Mouse (Mus musculus) embryonic fibroblast, embryonic 13.5 days (primary cell): ENCODE results near the gene Nsmf. TPM values are rescaled to one million over a fixed set of nuclear protein-coding genes. Genes with fewer than 3 reads are reported as not detected.

Experiments
- H3K27ac ChIP-seq: 2 replicates; pipeline ENCODE4 v1.5.1; 2012; ENCODE audit warnings: low read length, control low read depth, inconsistent platforms; ENCODE audit not compliant: insufficient read depth
- H3K4me1 ChIP-seq: 2 replicates; pipeline ENCODE4 v1.6.1; 2011; ENCODE audit warnings: low read length; ENCODE audit not compliant: control insufficient read depth, insufficient read depth
- H3K4me3 ChIP-seq: 2 replicates; pipeline ENCODE4 v1.5.1; 2011; ENCODE audit warnings: mild to moderate bottlenecking, control low read depth, low read length; ENCODE audit not compliant: insufficient read depth
- CTCF ChIP-seq: IDR thresholded peaks from 2 replicates; pipeline ENCODE4 v1.5.1; 2011; ENCODE audit warnings: mild to moderate bottlenecking, control low read depth, low read length, moderate library complexity, borderline replicate concordance; ENCODE audit not compliant: insufficient read depth
- POLR2A ChIP-seq: IDR thresholded peaks from 2 replicates; pipeline ENCODE4 v1.6.1; 2011; ENCODE audit warnings: low read depth, mild to moderate bottlenecking, control low read depth, low read length, moderate library complexity
- polyA plus RNA-seq: library from polyadenylated mRNA; stranded (reverse); fragments of >200 nt; gene quantifications from 2 replicates; pipeline ENCODE4 v1.2.4, GENCODE M21; 2011; ENCODE audit warnings: low read depth; ENCODE audit not compliant: missing spikeins, insufficient read length

The Nsmf gene
- polyA plus RNA-seq, 1 experiment, result 46.7 TPM

- Histone ChIP-seq H3K27ac (no peak within 1 kb of the TSS), H3K4me1 (no peaks in the 10 kb centered on the region), H3K4me3 (no peak within 1 kb of the TSS)
- TF ChIP-seq POLR2A (no peak), CTCF (no peak)
Observed at GRCm38 (mm10) chr2:25080076-25080475, 25.9 kb downstream of the Nsmf start, which contains the start of gene Entpd8. TSS of gene Entpd8 (plus strand) at chr2:25080304.

DNA sequence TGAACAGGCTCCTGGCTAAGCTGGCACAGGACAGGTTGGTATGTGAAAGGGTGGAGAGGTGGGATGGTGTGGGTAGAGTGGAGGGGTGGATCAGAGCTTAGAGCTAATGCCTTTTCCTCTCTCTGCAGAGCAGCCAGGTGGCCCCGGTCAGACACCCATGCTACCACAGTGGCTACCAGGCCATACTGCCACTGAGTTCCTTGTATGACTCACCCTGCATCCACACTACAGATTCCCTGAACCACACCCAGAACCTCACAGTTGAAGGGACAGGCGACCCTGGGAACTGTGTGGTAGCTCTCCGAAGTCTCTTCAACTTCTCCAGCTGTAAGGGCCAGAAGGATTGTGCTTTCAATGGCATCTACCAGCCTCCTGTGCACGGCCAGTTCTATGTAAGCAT, 29.5 kb downstream of the Nsmf start:
- TF ChIP-seq POLR2A (no peak), CTCF (no peak)
- Histone ChIP-seq H3K27ac (no peak overlapping the region), H3K4me1 (no peaks in the 10 kb centered on the region), H3K4me3 (no peak overlapping the region)

DNA sequence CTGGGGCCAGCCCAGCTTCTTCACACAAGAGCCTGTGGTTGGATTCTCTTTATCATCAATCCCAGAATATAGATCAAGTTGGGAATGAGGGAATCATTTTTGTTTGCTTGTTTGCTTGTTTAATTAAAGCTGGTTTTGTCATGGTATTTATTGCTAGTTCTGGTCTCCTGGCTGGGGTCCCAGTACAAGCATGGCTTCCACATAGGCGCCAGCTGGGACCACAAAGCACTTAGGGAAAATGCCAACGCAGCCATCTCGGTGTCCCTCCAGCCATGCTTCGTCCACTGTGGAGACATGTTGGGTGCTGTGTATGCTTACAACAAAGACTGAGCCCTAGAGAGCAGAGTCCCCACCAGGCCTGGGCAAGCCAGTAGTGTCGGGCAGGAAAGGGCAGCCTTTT, 31.4 kb downstream of the Nsmf start:
- no peak overlapping the region for H3K4me3 ChIP-seq
- TF ChIP-seq CTCF, result no peak
- no peak for TF ChIP-seq POLR2A
- H3K27ac ChIP-seq, result no peak overlapping the region
- no peaks in the 10 kb centered on the region for H3K4me1 ChIP-seq

DNA sequence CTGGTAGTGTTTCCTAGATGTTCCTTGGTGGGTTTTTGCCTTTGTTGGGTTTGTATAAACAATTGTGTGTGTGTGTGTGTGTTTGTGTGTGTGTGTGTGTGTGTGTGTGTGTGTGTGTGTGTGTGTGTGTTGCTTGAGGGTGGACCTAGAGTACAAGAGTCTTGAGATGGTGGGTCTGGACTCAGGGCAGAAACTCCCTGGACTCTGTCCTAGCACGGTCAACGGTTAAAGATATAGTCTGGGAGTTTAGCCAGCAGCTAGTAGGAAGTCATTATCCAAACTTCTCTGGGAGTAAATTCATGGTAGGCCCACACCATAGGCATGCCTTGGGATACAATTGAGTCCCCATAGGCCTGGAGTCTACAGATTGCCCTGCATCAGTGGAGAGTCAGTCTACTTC, 33.7 kb downstream of the Nsmf start:
- no peaks in the 10 kb centered on the region for H3K4me1 ChIP-seq
- TF ChIP-seq POLR2A (no peak), CTCF (no peak)
- H3K4me3 ChIP-seq, result no peak overlapping the region
- no peak overlapping the region for H3K27ac ChIP-seq

DNA sequence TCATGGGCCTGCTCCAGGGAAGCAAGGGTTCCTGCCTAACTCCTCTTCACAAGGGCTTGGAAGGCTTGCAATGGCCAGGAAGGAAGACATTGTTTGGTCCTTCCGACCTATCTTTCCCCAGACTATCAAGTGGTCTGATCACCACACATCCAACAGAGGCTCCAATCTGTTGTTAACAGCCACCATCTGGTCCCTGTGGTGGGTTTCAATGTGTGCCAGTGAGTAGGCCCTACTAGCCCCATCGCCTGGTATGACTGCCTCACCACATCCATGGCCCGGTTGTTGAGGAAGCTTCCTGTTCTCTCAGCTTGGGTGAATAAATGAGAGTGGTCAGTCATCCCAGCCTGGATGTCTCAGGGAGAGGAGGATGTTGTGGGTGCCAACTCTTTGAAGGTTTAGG, 34.5 kb downstream of the Nsmf start:
- no peaks in the 10 kb centered on the region for H3K4me1 ChIP-seq
- H3K4me3 ChIP-seq, result no peak overlapping the region
- TF ChIP-seq CTCF, result no peak
- TF ChIP-seq POLR2A, result no peak
- H3K27ac ChIP-seq, result no peak overlapping the region

- TF ChIP-seq POLR2A (no peak), CTCF (no peak)
- H3K4me3 ChIP-seq, result no peak overlapping the region
- H3K4me1 ChIP-seq, result no peaks in the 10 kb centered on the region
- no peak overlapping the region for H3K27ac ChIP-seq
Observed at GRCm38 (mm10) chr2:25094785-25095108, 40.6 kb downstream of the Nsmf start.

DNA sequence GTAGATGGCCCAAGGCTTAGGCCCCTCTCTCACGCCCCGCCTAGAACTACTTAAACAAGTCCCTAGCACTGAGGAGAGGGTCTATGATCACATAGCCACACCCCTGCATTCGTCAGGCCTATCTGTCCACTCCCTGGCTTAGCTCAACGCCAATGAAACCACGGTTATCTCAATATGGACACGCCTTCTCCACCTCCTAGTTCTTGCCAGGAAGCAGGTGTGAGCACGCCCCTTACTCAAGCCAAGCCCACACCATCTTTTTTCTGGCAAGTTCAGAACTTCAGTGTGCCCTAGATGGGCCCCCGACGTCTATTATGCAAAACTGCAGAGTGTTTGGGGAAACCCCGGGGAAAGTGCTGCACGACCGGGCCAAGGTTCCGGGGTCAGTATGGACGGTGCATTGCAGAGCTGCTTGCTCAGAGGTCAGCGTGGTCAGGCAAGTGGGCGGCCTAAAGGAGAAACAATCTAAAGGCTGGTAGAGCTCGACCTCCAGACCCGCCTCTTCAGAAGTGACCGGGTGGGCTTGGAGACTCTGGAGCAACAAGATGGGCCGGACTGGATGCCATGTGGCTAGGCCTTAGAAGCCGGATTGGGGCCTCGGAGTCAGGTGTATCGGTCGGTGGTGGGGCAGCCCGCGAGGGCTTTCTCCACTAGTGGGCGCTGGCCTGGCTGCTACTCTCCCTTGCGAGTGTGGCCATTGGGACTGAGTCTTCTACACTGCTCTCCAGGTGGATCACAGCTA, 41.1 kb downstream of the Nsmf start, which contains the start of gene Noxa1:
Gene Noxa1, minus strand, starts transcription at position 41 of the 742 bp plus-strand sequence.
- H3K4me1 ChIP-seq, result no peaks in the 10 kb centered on the region
- H3K27ac ChIP-seq, result no peak within 1 kb of the TSS
- TF ChIP-seq CTCF, result no peak
- no peak for TF ChIP-seq POLR2A
- no peak within 1 kb of the TSS for H3K4me3 ChIP-seq

DNA sequence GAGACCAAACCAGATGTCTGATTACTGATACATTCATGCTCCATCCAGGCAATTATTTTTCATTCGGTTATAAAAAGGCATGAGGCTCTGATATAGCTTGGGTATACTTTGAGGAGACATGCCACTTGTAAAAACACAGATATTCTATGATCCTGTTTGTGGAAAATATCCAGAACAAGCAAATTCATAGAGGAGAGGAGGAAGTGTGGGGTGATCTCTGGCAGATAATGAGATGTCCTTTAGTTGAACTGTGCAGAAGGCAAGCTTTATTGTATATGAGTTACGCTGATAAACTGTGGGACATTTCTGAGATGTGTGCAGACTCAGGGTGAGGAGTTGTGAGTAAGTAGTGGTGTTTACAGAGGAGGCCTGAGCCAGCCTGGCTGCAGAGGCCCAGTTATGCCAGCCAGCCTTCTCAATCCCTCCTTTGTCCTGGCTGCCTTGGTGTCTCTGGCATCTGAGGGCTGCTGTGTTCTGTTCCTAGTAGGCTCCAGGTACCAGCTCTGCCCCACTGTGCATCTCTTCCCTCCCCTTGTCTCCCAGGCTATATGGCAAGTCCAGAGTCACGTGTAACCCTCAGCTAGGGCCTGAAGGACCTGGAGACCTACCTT, 44.0 kb downstream of the Nsmf start:
- no peak overlapping the region for H3K27ac ChIP-seq
- no peaks in the 10 kb centered on the region for H3K4me1 ChIP-seq
- H3K4me3 ChIP-seq, result no peak overlapping the region
- TF ChIP-seq POLR2A, result no peak
- no peak for TF ChIP-seq CTCF

- Histone ChIP-seq H3K27ac (no peak overlapping the region), H3K4me3 (no peak overlapping the region), H3K4me1 (no peaks in the 10 kb centered on the region)
- no peak for TF ChIP-seq CTCF
- no peak for TF ChIP-seq POLR2A
Observed at GRCm38 (mm10) chr2:25098956-25099355, 44.8 kb downstream of the Nsmf start.

DNA sequence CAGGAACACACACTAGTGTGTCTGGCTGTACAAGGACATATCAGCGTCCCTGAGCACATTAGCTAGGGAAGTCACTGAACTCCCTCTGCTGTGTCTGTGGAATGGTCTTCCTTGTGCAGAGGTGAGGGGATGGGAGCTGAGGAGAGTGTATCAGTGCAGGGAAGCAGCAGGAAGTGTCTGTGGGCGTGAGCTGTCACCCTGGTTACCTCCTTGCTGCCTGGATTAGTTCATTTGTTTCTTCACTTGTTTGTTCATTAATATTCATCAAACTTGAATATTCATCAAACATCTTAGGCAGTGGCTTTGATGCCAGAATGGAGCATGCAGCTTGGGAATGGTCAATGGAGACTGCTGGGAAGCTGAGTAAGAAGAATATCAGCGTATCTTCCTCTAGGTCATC, 45.5 kb downstream of the Nsmf start:
- no peak overlapping the region for H3K27ac ChIP-seq
- TF ChIP-seq CTCF, result no peak
- TF ChIP-seq POLR2A, result no peak
- H3K4me3 ChIP-seq, result no peak overlapping the region
- no peaks in the 10 kb centered on the region for H3K4me1 ChIP-seq

DNA sequence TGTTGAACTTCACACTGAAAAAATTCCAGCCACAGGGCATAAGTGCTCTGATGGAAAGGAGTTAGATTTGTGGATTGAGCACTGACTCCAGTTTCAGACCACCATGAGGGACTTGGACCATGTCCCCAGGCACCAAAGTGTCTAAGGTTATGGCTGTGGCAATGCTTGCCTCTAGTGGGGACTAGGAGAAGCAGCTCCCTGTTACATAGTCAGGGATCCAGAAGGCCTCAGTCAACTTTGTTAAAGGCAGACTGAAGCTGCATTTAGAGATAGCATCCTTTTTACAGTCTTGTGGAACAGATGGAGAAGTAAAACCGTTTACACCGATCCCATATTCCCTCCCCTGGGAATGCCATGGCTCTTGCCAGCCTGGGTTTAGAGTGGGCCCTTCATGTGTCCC, 50.0 kb downstream of the Nsmf start:
- no peak overlapping the region for H3K4me3 ChIP-seq
- TF ChIP-seq POLR2A, result no peak
- TF ChIP-seq CTCF, result no peak

More for the DNA sequence above, 50.0 kb downstream of the Nsmf start:
- no peaks in the 10 kb centered on the region for H3K4me1 ChIP-seq
- no peak overlapping the region for H3K27ac ChIP-seq
